Mouse (Mus musculus) spleen, adult 2 months (tissue): ENCODE results near the gene Dxo.

ENCODE experiments used
- CTCF ChIP-seq: fragments of 200-500 bp; IDR thresholded peaks from 2 replicates; pipeline ENCODE4 v1.5.1; 2011; ENCODE audit warnings: mild to moderate bottlenecking, inconsistent platforms; ENCODE audit not compliant: insufficient read depth, insufficient read length, insufficient replicate concordance; ENCODE audit errors: extremely low read depth
- POLR2A ChIP-seq: fragments of 200-500 bp; IDR thresholded peaks from 2 replicates; pipeline ENCODE4 v1.6.1; 2011; ENCODE audit warnings: low read depth, low read length, inconsistent platforms

- TF ChIP-seq POLR2A = no peak
- no peak for TF ChIP-seq CTCF
Observed at GRCm38 (mm10) chr17:34795016-34795415, 41.8 kb upstream of the Dxo start.
